Mouse (Mus musculus): ENCODE measurements around the gene Six1.

DNA sequence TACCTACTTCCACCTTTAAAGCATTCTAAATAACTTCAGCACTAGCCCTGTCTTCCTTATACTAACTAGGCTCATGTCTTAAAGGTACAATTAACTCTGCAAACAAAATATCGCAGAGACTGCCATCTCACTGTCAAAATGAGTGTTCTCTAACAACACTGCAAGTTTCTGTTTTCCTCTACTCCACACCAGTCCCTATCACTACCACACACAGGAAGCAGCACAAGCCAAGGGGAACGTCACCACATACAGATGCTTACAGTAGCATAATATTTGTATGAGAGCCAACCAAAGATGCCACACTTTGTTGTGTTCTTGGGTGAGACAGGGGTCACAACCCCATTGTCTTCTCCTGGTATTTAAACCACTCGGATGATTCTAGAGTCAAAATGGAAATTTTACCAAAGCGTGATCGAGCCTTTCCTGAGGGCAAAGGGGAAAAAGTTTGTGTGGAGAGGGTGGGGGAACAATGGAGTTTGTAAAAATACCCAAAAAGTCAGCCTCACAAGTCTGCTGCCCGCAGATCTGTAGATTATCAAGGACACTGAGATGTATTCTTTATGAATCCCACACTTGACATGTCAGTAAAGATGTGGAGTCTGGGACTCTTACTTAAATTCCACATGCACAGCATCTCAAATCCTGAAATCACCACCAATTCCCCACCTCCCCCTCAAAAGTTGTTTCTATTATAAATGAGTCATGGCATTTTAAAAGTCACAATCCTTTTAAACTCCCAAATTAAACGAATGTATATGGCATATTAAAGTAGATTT lies 16.1 kb downstream of the Six1 start:
- TF ChIP-seq CTCF (conservative IDR thresholded peaks at IDR 0.05; ENCODE audit: insufficient read depth, insufficient read length, low read depth, low read length) (no peak), POLR2A (IDR thresholded peaks at IDR 0.05; ENCODE audit: low read depth, low read length) (no peak)

All from kidney, adult 2 months (tissue).